Mouse (Mus musculus) kidney, postnatal 36 days (tissue): ENCODE measurements around the gene Ttc28.
A peak's percentile ranks its signal among the peaks of the same experiment; 100 is the strongest.

ENCODE experiments used
- DNase-seq, 2 experiments: peaks; one replicate each; pipeline ENCODE4 v3.0.0; 2021 to 2022; ENCODE audit warnings: mixed read lengths in 2 of 2

The Ttc28 gene

DNA sequence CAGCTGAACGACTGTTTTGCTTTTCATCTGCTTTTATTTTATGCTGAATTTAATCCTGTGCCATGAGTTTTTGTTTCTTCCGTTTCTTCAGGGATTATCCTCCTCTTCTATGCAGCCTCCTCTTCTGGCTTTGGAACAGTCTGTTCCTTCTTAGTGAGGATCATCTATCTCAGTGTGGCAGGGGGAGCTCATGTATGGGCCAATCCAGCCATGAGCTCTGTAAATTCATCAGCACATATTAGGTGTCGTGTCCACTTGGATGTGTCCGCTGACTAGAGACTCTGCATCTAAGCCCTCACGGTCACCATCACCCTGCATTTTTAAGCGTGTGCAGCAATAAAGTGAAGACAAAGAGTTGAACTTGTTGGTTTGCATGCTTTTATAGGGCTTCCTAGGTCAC is 128.8 kb downstream of the Ttc28 start:
- DNase-seq: no peak

DNA sequence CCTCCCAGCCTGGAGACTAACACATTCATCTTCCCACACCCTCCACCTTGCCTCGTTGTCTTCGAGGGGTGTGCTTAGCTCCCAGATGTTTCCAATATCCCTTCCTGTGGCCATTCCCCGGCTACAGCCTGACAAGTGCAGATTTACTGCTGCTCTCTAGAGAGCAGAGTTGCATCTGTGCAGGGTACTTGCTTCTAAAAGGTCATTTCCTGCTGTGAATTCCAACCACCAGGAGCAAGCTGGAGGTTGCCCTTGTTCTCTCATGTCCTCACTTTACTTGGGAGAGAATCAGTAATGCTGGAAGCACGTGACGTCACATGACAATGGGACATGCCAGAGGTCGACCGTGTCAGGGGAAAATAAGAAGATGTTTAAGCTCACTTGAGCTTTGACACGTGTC is 131.7 kb downstream of the Ttc28 start:
- peak; percentile 61 to 74 for DNase-seq

DNA sequence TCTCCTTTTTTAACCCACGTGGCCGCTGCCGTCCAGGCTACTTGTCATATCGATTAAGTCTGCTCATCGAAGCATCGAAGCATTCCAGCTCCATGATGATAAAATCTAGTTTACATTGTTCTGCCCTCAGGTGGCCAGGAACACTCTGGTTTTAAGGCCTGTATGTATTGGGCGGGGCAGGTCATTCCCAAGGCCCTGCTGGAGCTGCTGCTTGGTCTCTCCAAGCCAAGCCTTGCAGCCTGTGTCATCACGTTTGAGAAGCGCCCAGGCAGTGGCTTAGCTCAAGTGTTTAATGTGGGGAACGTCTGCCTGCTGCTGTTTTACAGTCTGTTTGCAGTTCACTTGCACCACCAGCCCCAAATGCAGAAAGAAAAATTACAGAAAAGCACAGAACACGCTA is 132.5 kb downstream of the Ttc28 start:
- DNase-seq: no peak

DNA sequence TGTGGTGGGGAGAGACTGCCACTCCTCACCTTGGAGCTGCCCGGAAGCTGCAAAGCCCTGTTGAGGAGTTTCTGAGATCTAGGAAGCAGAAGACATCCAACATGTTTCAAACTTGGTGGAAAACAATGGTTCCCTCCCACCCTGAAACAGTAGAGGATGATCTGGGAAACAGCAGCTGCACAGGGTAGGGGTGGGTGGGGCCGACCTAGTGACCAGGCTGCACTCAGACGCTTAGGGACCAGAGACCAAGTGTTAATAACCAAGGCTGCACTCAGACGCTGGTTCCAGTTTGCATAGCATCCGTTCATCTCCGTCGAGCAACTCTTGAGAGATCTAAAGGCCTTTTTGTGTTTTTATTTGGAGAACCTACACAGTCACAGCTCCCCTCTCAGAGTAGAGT is 133.0 kb downstream of the Ttc28 start:
- DNase-seq: no peak

DNA sequence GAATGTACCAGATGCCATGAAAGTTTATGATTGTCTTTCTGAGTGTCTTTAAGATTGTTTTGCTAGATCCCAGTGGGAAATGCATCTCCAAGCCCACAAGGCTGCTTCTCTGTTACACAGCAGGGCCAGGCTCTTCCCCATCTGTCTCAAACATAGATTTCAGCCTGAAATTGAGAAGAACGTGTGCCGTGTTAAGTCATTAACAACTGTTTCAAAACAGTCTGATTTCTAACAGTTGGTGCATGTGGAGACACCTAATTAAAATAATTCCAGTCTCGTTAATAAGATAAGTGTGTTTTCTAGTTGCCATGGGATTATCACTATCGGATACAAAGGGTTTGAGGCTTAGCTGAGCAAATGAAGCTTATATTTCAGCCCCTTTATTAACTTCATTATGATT is 135.4 kb downstream of the Ttc28 start:
- DNase-seq: no peak

DNA sequence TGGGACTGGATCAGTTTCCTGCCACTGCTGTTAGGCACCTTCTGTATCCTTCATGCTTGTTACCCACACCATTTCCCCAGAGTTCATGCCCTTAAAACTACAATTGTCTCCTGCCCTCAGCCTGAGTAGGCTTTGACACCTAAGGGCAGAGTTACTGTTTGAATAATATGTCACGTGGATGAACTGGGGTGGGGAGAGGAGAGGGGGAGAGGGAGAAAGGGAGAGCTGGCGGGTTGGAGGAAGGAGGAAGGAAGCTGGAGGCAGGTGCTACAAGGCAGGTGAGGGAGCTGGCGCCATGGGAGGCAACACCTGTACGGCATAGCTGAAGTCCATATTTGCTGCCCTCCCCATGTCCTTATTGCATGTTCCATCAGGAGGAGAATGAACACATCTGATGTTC is 137.7 kb downstream of the Ttc28 start:
- no peak for DNase-seq

DNA sequence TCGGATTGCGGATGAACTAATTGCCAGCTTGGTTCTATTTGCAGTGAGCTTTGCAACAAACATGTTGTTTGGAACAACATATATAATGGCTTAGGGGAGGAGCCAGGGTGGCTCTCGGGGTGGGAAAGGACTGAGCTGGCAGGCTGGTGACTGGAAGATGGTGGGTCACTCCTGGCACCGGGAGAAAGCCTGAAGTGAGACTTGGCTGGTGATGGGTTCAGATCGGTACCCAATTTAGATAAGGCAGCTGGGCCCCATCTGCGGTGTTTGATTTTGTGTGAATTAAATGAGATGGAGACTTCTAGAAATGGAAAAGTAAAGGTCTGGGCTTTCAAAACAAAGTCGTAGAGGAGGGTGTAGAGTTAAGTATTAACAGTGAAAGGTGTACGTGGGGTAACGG is 142.7 kb downstream of the Ttc28 start:
- DNase-seq: no peak

DNA sequence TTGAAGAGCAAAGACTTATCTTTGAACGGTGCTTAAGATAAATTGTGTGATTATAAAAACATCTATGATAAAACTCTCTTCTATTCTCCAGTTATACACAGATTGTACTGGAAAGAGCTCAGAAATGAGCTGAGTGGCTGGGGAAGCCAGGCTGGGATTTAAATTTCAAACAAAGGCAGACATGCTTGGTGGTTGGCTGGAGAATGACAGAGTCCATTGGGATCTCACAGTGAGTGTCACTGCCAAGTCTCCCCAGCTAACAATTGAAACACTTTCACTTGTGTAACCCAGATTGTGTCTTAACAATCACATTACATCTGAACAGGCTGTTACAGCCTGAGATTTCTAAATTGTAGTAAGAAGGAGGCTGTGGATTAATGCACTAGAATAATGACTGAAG is 143.3 kb downstream of the Ttc28 start:
- no peak for DNase-seq

DNA sequence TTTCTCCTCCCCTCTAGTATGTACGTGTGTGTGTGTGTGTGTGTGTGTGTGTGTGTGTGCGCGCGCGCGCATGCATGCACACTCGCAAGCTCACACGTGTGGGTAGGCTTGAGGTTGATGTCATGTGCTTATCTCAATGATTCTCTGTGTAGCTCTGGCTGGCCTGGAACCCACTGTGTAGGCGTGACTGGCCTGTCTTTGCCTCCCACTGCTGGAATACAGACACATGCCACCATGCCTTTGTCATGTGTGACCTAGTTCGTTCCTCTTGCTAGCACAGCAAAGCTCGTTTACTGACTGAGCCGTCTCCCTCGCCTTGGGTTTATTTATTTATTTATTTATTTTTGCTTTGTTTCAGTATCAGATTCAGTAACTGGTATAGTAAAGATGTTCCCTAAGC is 145.0 kb downstream of the Ttc28 start:
- no peak for DNase-seq

DNA sequence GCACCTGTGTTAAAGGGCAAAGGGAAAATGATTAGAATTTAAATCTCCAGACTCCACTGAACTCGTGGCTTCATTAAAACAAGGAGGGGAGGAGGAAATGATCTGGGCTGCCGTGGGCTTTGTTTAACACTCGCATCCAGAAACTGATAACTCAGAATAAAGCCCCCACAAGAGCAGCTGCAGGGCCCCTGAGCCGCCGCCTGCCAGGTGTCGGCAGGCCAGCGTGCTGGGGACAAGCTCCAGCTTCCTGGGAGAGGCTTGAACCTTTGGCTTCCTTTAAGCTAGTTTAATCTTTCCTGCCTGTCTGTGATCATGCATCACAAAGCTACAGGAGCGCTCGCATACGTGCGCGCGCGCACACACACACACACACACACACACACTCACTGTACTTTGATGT is 145.9 kb downstream of the Ttc28 start:
- DNase-seq: no peak

DNA sequence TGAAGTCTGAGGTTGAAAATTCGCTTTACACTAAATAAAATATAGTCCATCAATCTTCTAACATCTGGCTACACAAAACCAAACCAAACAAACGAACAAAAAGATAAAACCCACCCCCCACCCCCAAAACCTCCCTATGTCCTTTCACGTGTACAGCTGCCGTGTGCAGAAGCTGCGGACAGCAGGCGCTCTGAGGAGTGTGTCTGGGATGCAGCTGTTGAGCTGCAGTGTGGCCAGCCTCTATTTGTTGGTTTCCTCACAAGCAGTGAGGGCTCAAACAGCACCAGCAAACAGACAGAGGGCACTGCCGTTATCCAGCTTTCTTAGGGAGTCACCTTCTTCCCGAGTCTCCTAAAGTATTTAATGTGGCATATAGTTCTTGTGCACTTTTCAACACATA is 146.6 kb downstream of the Ttc28 start:
- DNase-seq: no peak

DNA sequence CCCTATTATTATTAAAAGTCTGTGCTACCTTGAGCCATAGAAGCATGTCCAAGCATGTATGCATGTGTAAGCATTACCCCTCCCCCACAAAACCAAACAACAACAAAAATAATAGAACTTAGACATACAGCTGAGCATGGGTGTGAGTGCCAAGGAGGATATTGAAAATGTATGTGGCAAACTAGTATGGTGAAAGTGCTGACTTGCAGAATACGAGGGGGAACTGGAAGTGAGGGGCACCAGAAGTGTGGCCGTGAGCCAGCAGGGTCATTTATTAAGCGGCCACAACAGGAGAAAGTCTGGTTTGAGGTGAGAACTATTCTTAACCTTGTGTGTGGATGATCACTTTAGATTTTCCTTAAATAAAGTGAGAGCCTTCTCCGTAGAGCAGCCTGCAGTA is 148.7 kb downstream of the Ttc28 start:
- no peak for DNase-seq

DNA sequence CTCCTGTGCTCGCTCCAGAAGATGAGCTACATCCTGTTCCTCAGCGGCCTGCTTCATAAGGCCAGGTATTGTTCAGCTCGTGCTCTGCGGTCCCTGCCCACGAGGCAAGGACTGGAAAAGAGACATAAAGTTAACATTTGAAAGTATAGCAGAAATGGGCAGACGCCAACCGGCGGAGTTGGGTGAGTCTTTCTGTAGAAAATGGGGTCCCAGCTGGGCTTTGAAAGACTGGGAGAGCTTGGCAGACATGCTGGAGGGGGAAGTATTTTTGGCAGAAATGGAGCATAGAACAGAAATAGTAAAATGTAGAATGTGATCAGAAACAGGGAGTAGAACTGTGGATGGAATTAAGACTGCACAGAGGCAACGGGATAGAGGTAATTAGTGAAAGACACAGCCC is 149.3 kb downstream of the Ttc28 start:
- no peak for DNase-seq

DNA sequence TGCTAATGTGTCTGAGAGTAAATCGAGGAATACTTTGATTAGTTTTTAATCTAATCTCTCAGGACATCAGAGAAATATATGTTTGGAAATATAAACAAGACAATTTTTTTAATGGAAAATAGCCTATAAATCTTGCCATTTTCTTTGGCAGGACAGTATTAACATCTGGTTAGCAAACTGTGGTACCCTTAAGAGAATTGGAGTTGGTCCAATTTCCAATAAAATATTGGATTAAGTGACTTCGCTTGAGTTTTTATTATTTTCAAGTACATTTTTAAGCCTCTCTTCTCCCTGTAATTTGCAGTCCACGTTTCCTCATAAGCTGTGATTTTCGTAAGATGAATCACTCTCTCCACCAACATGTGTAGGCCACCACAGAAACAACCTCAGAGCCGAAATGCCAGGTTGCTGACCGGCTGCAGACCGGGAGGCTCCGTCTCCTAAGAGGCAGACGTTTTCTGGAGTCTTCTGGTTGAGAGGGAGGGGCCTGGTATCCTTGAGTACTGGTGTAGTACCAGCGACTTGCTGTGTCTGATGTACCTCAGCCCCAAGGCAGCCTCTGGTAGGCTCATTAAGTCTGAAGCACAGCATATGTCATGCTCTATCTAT is 153.2 kb downstream of the Ttc28 start:
- DNase-seq: no peak

DNA sequence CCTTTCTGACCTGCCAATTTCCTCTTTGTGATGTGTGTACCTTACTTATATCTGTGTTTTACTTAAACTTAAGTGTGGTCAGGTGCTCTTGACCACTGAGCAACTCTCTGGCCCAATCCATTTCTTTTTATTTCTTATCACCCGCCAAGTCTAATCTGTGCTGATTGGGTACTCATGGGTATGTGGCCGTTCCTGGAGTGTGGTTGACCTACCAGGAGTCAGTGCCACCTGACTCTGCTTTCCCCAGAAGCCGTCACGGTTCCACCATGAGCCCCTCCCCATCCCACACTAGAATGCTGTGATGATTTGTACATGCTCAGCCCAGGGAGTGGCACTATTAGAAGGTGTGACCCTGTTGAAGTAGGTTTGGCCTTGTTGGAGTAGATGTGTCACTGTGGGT is 153.9 kb downstream of the Ttc28 start:
- DNase-seq: no peak

DNA sequence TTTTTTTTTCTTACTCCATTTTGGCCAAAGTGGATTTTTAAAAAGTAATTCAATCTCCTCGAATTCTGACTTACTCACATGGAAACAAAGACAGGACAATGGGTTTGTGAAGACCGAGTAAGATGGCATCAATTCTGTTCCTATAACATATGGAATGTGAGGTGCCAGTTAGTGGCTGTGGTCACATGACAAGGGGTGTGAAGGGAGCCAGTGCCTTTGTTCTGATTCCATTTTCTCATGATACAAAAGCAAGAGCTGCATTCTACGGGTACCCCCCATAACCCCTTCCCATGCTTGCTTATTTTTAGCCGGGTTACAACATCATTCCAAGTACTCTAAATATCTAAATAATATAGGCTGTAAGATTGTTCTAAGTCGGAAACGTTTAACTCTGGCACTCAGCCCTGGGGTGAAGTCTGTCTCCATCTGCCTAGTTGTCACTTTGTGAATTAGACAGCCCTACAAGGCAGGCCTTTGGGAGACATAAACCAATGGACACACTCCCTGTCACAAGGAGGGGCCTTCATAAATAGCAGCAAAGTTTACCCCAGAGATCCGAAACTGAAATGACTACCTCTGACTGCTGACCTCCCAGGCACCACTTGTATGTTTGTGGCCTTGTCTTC is 157.6 kb downstream of the Ttc28 start:
- DNase-seq: no peak

DNA sequence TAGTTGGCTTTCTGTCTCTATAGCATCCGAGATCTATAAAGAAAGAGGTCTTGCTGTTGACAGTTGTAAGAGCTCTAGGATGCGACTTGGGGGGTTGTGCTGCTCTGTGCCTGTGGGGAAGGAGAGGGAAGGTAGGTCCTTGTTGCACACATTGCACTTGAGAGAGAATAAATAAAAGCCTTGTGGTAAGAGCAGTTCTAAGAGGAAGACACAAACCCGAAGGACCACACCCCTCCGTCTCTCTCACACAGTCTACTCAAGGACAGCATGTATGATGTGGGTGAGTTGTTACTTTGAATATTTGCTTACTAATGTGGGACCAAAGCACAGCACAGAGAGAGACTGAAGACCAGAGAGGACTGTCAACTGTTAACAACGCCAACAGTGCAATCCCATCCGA is 160.2 kb downstream of the Ttc28 start:
- DNase-seq: no peak

DNA sequence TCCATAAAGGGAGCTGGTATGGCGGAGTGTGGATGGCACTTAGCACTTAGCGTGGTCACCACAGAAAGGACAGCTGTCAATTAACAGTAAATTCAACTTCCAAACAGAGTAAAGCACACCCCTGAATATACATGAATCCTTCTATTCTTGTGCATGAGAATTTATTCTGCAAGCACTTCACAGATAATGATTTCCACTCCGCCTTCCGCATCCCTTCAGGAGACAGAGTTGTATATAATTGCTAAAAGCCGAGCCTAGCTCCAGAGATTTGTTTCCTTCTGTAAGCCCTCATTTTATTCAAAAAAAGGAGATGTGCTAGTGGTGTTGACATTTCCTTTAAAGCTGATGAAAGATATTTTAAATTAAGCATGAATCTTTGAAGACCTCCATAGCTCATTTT is 162.3 kb downstream of the Ttc28 start:
- no peak for DNase-seq

DNA sequence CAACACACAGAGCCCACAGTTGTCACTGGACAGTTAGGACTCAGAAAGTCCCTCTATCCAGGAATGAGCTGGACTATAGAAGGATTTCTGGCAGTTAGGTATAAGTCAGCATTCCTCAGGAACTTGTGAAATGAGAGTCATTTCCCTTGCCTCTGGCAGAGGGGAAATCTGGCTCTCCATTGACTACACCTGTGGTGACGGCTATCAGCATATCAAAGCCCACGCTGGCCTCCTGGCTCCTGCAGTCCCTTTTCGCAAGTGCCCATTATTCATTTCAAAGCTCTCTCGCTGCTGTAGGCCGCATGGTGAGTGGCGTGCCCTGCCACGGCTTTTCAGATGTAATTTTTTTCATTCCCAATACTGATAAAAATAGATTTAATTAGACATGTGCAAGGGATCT is 164.6 kb downstream of the Ttc28 start:
- DNase-seq: no peak

DNA sequence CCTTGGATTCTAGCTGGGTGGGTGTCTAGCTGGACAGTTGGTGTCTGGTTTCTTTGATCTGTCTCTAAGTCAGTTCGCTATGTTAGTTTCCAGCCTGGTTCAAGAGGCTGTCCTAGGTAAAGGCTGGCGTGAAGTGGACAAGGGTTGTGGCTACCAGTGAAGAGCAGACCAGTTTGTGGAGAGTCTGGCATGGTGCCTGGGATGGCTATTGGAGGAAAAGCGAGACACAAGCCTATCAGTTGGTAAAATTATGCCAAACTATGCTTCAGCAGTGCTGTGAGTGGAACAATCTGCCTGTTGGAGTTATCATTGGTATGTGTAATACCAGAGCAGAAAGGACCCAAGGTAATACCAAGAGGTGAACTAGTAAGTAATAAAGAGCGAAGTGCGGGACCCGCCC is 166.8 kb downstream of the Ttc28 start:
- no peak for DNase-seq

DNA sequence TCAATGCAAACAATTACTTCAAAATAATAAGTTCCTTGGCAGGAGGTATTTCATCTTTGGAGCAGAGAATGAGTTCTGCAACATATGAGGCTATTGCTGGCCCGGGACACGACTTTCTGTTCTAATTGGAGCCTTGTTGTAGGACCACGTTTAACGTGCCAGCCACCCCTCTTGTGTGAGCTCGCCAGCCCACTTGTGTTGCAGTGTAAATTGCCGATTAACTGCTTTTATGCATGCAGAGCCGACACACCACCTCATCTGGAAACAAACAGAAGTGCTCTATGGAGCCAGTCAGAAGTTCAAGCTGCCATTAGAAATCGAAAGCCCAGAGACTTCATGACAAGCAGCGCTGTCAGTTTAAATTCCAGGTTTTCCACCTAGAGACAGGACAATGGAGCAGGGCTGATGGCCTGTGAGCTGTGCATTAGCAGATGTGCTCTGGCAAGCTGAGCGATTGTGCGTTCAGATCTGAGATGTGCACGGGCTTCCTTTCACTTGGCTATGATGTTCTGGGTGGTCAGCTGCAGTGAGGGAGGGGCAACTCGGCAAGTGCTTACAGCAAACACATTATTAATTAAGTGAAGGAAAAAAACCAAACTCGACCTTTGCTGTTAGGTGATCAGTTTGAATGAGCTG is 167.4 kb downstream of the Ttc28 start:
- DNase-seq: no peak

DNA sequence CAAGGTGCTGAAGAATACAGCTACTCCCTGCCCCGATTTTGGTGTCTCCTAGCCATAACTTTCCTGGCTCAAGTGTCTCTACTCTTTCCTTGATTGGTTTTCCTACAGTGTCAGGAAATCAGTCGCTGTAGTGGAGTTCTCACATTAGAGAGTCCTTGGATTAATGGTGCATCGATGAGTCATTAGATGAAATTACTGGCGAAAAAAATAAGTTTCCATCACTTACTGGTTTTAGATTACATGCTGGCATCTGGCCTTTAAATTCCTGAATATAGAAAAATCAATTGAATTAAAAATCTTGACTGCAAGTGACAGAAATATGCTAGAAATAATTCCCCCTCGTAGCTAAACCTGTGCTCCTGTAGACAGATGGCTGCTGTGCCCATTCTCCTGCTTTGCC is 168.4 kb downstream of the Ttc28 start:
- no peak for DNase-seq

DNA sequence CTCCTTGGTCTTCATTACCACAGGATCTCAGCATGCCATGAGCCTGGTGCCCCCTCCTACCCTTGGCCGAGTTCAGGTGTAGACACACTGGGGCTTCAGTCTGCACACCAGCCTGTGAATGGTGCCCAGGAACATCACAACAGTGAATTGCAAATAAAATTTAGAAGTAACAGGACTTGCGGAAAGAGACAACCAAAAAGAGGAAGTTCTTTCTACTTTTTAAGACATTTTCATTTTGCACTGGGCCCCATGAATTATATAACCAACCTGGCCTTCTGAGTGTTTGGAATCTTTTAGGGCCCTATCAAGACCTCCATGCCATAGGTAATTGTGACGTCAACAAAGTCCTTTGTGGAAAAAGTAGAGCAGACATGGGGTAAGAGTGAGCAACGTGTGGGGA is 170.0 kb downstream of the Ttc28 start:
- no peak for DNase-seq

DNA sequence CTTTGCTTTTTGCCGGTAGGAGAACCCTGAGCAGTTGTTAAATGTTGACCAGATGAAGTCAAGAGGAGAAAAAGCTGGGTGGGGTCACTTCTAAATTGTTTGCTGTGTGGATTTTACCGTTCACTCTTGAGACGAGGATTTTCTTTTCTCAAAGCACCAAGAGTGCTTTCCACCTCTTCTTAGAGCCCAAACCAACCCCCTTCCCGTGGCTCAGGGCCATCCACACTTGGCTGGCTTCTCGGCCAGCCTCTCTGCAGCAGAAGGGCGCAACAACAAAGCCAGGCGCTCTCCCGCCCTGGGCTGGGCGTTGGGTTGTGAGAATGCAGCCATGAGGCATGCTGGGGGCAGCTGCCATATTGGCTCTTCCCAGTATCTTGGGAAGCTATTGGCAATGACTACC is 170.5 kb downstream of the Ttc28 start:
- DNase-seq: no peak

DNA sequence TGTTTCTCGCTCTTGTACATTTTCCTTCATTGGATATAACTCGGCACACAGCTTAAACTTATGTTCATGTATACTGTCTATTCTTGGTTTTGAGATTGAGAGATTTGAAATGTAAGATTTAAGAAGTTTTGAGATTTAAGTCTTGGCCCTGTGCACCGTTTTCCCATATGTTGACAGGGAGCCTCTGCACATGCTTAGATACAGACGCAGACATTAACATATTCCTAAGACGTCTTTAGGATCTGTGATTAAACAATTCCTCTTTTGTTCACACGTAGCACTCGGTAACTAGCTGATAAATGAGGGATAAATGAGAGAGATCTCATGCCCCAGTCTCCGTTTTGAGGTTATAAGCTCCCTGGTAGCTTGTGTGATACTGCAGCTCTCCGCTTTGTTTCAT is 174.8 kb downstream of the Ttc28 start:
- no peak for DNase-seq
